Mouse (Mus musculus): ENCODE measurements around the gene Tmprss11a.

Tmprss11a gene

GRCm38 (mm10) chr5:86468890-86469289 is at the start of gene Tmprss11a:
TSS of gene Tmprss11a (minus strand) at chr5:86468990.
- no peak for DNase-seq (ENCODE audit: low spot score in 2 of 2)

GRCm38 (mm10) chr5:86518500-86518899 is 49.7 kb upstream of the Tmprss11a start, which contains the start of gene Tmprss11g:
TSS of gene Tmprss11g (minus strand) at chr5:86518600.
- no peak for DNase-seq (ENCODE audit: low spot score in 2 of 2)

- no peak for DNase-seq (ENCODE audit: low spot score in 2 of 2)
Measured at GRCm38 (mm10) chr5:86511538-86511937, 42.7 kb upstream of the Tmprss11a start.

- DNase-seq (ENCODE audit: low spot score in 2 of 2) = no peak
Measured at GRCm38 (mm10) chr5:86493453-86493852, 24.7 kb upstream of the Tmprss11a start.

- no peak for DNase-seq (ENCODE audit: low spot score in 2 of 2)
Measured at GRCm38 (mm10) chr5:86482562-86482961, 13.8 kb upstream of the Tmprss11a start.

GRCm38 (mm10) chr5:86482031-86482430 is 13.2 kb upstream of the Tmprss11a start:
- no peak for DNase-seq (ENCODE audit: low spot score in 2 of 2)

GRCm38 (mm10) chr5:86473859-86474258 is 5.1 kb upstream of the Tmprss11a start:
- DNase-seq (ENCODE audit: low spot score in 2 of 2) = no peak

GRCm38 (mm10) chr5:86439306-86439705 is 29.5 kb downstream of the Tmprss11a start:
- DNase-seq (ENCODE audit: low spot score in 2 of 2) = no peak

GRCm38 (mm10) chr5:86438548-86438947 is 30.2 kb downstream of the Tmprss11a start:
- DNase-seq (ENCODE audit: low spot score in 2 of 2) = no peak

GRCm38 (mm10) chr5:86432697-86433096 is 36.1 kb downstream of the Tmprss11a start:
- DNase-seq (ENCODE audit: low spot score in 2 of 2) = no peak

- DNase-seq (ENCODE audit: low spot score in 2 of 2) = no peak
Measured at GRCm38 (mm10) chr5:86431096-86431495, 37.7 kb downstream of the Tmprss11a start.

GRCm38 (mm10) chr5:86421323-86422028 is 47.3 kb downstream of the Tmprss11a start:
- DNase-seq (ENCODE audit: low spot score in 2 of 2) = no peak

- no peak for DNase-seq (ENCODE audit: low spot score in 2 of 2)
Measured at GRCm38 (mm10) chr5:86419494-86419893, 49.3 kb downstream of the Tmprss11a start.

GRCm38 (mm10) chr5:86414280-86414679 is 54.5 kb downstream of the Tmprss11a start:
- DNase-seq (ENCODE audit: low spot score in 2 of 2) = no peak

GRCm38 (mm10) chr5:86410815-86411214 is 58.0 kb downstream of the Tmprss11a start:
- DNase-seq (ENCODE audit: low spot score in 2 of 2) = no peak

GRCm38 (mm10) chr5:86407941-86408340 is 60.8 kb downstream of the Tmprss11a start:
- DNase-seq (ENCODE audit: low spot score in 2 of 2) = no peak

GRCm38 (mm10) chr5:86407191-86407590 is 61.6 kb downstream of the Tmprss11a start:
- no peak for DNase-seq (ENCODE audit: low spot score in 2 of 2)

- no peak for DNase-seq (ENCODE audit: low spot score in 2 of 2)
Measured at GRCm38 (mm10) chr5:86373320-86373719, 95.5 kb downstream of the Tmprss11a start, which contains the start of gene Tmprss11d. TSS of gene Tmprss11d (minus strand) at chr5:86373420.
